Mouse (Mus musculus) gastrocnemius, adult 2 months (tissue): ENCODE results near the gene Kank1. TPM values are rescaled to one million over a fixed set of nuclear protein-coding genes. Genes with fewer than 3 reads are reported as not detected.

Experiments
- DNase-seq: peaks from one replicate; pipeline ENCODE4 v3.0.0; 2022
- H3K27ac ChIP-seq: fragments of 200-600 bp; 2 replicates; pipeline ENCODE4 v1.8.1; 2022; ENCODE audit warnings: mild to moderate bottlenecking
- H3K4me3 ChIP-seq: fragments of 200-600 bp; 2 replicates; pipeline ENCODE4 v1.8.1; 2022; ENCODE audit warnings: mild to moderate bottlenecking, moderate library complexity
- CTCF ChIP-seq: fragments of 200-600 bp; IDR thresholded peaks from 2 replicates; pipeline ENCODE4 v1.8.1; 2022; ENCODE audit warnings: antibody characterized with exemption, mild to moderate bottlenecking, moderate library complexity
- intact Hi-C: fragments of 180-260 bp; cut with DNase I; formaldehyde crosslinking; loops from one replicate; pipeline ENCODE4 v1.15.1; 2025
- total RNA-seq, 2 experiments: library from RNA; stranded (reverse); gene quantifications; 2 replicates each; pipeline ENCODE4 v1.2.3; 2021

Kank1 gene
- total RNA-seq, 2 experiments from 2014 or later, result 17.4 to 19.2 TPM

GRCm38 (mm10) chr19:25407185-25407886, 170.6 kb downstream of the Kank1 start:
- no peak for TF ChIP-seq CTCF
- Histone ChIP-seq H3K27ac (peak overlapping the region; percentile 96), H3K4me3 (peak overlapping the region; percentile 75)
- peak; percentile 43 for DNase-seq
- intact Hi-C loops, result no loop called here

GRCm38 (mm10) chr19:25407887-25408236, 171.1 kb downstream of the Kank1 start:
- intact Hi-C loops, result no loop called here
- DNase-seq, result no peak
- no peak for TF ChIP-seq CTCF
- Histone ChIP-seq H3K4me3 (peak overlapping the region; percentile 75), H3K27ac (peak overlapping the region; percentile 96)

GRCm38 (mm10) chr19:25409239-25409638, 172.5 kb downstream of the Kank1 start:
- H3K4me3 ChIP-seq, result no peak overlapping the region
- intact Hi-C loops, result no loop called here
- no peak overlapping the region for H3K27ac ChIP-seq
- DNase-seq, result no peak
- TF ChIP-seq CTCF, result no peak

GRCm38 (mm10) chr19:25411353-25411752, 174.6 kb downstream of the Kank1 start:
- DNase-seq, result peak; percentile 46
- Histone ChIP-seq H3K27ac (peak overlapping the region; percentile 31), H3K4me3 (peak overlapping the region; percentile 15)
- intact Hi-C loops, result no loop called here
- no peak for TF ChIP-seq CTCF

GRCm38 (mm10) chr19:25415448-25415847, 178.7 kb downstream of the Kank1 start:
- intact Hi-C loops, result no loop called here
- no peak for DNase-seq
- H3K27ac ChIP-seq, result peak overlapping the region; percentile 76
- no peak for TF ChIP-seq CTCF
- H3K4me3 ChIP-seq, result peak overlapping the region; percentile 19

- TF ChIP-seq CTCF, result no peak
- intact Hi-C loops, result no loop called here
- no peak for DNase-seq
- Histone ChIP-seq H3K4me3 (no peak overlapping the region), H3K27ac (peak overlapping the region; percentile 20; the same call in 1 of the 2 replicates)
These were observed 180.9 kb downstream of the Kank1 start for GRCm38 (mm10) chr19:25417671-25418070.

- TF ChIP-seq CTCF, result no peak
- intact Hi-C loops, result no loop called here
- no peak for DNase-seq
- peak overlapping the region; percentile 59; the same call in 1 of the 2 replicates for H3K27ac ChIP-seq
- 0 out of 2 replicates have a peak overlapping the region, but pooled peaks have one; percentile 13 for H3K4me3 ChIP-seq
These were observed 183.2 kb downstream of the Kank1 start for GRCm38 (mm10) chr19:25419983-25420382.

GRCm38 (mm10) chr19:25422096-25422495, 185.3 kb downstream of the Kank1 start:
- Histone ChIP-seq H3K4me3 (no peak overlapping the region), H3K27ac (peak overlapping the region; percentile 50; the same call in 1 of the 2 replicates)
- no peak for DNase-seq
- intact Hi-C loops, result no loop called here
- no peak for TF ChIP-seq CTCF

GRCm38 (mm10) chr19:25423371-25423770, 186.6 kb downstream of the Kank1 start:
- TF ChIP-seq CTCF, result no peak
- DNase-seq, result no peak
- intact Hi-C loops, result no loop called here
- Histone ChIP-seq H3K27ac (no peak overlapping the region), H3K4me3 (no peak overlapping the region)

GRCm38 (mm10) chr19:25426431-25426830, 189.7 kb downstream of the Kank1 start:
- TF ChIP-seq CTCF, result no peak
- Histone ChIP-seq H3K4me3 (no peak overlapping the region), H3K27ac (peak overlapping the region; percentile 74)
- peak; percentile 44 for DNase-seq
- intact Hi-C loops, result no loop called here

- intact Hi-C loops, result no loop called here
- TF ChIP-seq CTCF, result no peak
- DNase-seq, result no peak
These were observed 191.1 kb downstream of the Kank1 start for GRCm38 (mm10) chr19:25427886-25428285.

GRCm38 (mm10) chr19:25428338-25428962, 191.7 kb downstream of the Kank1 start:
- Histone ChIP-seq H3K27ac (no peak overlapping the region; the same call in 1 of the 2 replicates), H3K4me3 (no peak overlapping the region)
- DNase-seq, result no peak
- intact Hi-C loops, result no loop called here
- TF ChIP-seq CTCF, result no peak

More at GRCm38 (mm10) chr19:25427886-25428285, 191.1 kb downstream of the Kank1 start:
- Histone ChIP-seq H3K27ac (no peak overlapping the region), H3K4me3 (no peak overlapping the region)

GRCm38 (mm10) chr19:25431431-25431830, 194.7 kb downstream of the Kank1 start:
- no peak for DNase-seq
- no peak overlapping the region for H3K4me3 ChIP-seq
- H3K27ac ChIP-seq, result peak overlapping the region; percentile 38; the same call in 1 of the 2 replicates
- no peak for TF ChIP-seq CTCF
- intact Hi-C loops, result no loop called here
